Mouse (Mus musculus): ENCODE data around the gene Vmn2r93. TPM values are rescaled to one million over a fixed set of nuclear protein-coding genes. Genes with fewer than 3 reads are reported as not detected.

The Vmn2r93 gene
- polyA plus RNA-seq (2014; fragmentation: Illumina TruSeq; extraction: RNeasy Lipid Tissue Mini Kit (QIAGEN cat#74804); ENCODE audit: low replicate concordance) = not detected

GRCm38 (mm10) chr17:18297799-18298198 lies at the start of gene Vmn2r93:
Gene Vmn2r93, plus strand, starts transcription at chr17:18298099.

GRCm38 (mm10) chr17:18277656-18278055 lies 20.2 kb upstream of the Vmn2r93 start, which contains the start of gene Vmn2r94:
Gene Vmn2r94, minus strand, starts transcription at chr17:18277756.

Other genes starting within 250 kb of the Vmn2r93 start
- gene Vmn2r124, start 248.7 kb upstream of the Vmn2r93 start, polyA plus RNA-seq (2014; fragmentation: Illumina TruSeq; extraction: RNeasy Lipid Tissue Mini Kit (QIAGEN cat#74804); ENCODE audit: low replicate concordance) = not detected
- not detected for gene Vmn2r91, start 213.1 kb upstream of the Vmn2r93 start, polyA plus RNA-seq (2014; fragmentation: Illumina TruSeq; extraction: RNeasy Lipid Tissue Mini Kit (QIAGEN cat#74804); ENCODE audit: low replicate concordance)
- not detected for gene Vmn2r92, start 146.2 kb upstream of the Vmn2r93 start, polyA plus RNA-seq (2014; fragmentation: Illumina TruSeq; extraction: RNeasy Lipid Tissue Mini Kit (QIAGEN cat#74804); ENCODE audit: low replicate concordance)
- not detected for gene Vmn2r94, start 20.3 kb upstream of the Vmn2r93 start, polyA plus RNA-seq (2014; fragmentation: Illumina TruSeq; extraction: RNeasy Lipid Tissue Mini Kit (QIAGEN cat#74804); ENCODE audit: low replicate concordance)
- not detected for gene Vmn2r95, start 126.0 kb downstream of the Vmn2r93 start, polyA plus RNA-seq (2014; fragmentation: Illumina TruSeq; extraction: RNeasy Lipid Tissue Mini Kit (QIAGEN cat#74804); ENCODE audit: low replicate concordance)